Mouse (Mus musculus): Measurements from ENCODE around the gene Prpf8.

Prpf8 gene

DNA sequence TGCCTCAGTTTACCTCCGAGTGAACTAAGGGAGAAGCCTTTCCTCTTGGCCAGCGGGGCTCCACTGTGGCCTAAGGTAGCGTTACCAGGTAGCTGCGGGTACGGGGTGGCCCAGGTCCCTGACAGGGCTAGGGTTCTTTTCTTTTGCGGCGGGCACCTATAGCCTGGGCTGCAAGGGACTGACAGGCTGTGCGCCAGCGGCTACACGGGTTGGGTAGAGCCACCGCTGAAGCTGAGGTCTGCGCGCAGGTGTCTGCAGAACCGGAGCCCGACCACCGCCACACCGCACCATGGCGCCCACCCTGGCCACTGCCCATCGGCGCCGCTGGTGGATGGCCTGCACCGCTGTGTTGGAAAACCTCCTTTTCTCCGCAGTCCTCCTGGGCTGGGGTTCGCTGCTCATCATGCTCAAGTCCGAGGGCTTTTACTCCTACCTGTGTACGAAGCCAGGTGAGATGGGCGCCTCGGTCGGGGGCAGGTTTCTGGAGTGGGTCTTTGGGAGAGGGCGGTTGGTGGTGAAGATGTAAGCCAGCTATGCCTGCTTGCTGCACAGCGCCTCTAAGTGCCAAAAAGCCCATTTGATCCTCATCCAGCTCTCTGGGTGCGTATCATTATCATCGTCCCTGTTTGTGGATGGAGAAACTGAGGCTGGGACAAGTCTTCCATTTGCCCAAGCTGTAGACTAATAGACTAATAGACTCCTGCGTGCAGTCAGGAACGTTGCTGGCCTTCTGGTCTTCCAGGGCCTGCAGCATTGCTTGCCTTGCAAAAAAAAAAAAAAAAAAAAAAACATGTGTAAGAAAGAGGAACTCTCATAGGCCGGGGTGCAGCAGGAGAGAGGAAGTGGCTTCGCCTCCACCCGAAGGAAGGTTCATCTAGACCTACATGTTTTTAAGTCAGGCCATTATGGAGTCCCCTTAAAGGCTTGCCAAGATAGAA is 46.0 kb downstream of the Prpf8 start:
- no peak for DNase-seq (ENCODE audit: extremely low spot score, low read depth, low spot score)

DNA sequence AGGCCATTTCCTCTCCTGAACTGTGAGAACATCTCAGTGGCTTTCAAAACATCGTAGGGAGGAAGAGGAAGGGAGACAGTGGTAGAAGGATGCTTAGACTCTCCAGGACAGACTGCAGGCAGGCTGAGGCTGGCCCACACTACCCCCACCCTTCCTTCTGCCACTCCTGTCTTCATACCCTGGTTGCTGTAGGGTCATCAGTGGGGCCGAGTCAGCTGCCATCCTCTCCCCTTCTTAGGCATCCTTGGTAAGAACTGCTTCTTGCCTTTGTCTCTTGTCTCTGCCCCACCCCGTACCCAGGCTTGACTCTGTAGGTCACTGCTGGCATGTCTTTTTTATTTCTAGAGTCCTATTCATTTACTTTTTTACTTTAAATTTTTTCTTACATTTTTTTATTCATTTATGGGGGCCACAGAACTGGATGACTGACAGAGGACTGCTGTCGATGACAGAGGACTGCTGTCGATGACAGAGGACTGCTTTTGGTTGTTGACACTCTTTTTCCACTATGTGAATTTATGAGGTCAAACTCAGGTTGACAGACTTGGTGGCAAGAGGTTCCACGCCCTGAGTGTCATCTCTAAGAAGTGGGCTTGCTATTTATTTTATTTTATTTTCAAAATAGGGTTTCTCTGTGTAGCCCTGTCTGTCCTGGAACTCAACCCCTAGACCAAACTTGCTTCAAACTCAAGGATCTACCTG is 46.8 kb downstream of the Prpf8 start:
- DNase-seq (ENCODE audit: extremely low spot score, low read depth, low spot score), result no peak

DNA sequence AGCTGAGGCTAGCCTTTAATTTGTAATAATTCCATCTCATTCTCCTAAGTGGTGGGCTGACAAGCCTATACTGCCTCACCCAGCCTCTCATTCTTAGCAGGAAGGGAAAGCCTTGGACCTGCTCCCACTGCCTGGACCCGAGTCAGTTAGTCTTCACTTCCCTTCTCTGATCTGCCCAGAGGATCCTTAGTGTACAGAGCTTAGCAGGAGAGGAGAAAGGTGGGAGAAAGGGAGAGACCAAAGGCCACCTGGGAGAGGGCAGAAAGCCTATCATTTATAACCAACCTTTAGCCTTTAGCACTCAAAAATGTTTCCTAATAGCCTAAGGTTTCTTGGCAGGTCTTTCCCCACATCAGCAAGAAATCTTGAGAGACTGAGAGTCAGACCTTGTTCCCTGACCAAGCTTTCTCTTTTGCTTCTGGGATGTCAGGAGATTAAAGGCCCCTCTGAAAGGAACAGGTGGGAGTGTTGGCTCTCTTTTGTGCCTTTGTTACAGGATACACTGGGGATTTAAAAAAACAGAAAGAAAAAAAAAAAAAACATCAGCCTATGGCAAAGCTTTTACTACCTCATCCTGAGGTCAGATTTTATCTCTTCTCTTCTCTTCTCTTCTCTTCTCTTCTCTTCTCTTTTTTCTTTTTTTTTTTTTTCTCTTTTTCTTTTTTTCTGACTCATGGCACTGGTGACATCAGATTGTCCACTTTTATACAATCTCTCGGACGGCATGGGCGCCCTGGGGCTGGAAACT is 47.8 kb downstream of the Prpf8 start:
- no peak for DNase-seq (ENCODE audit: extremely low spot score, low read depth, low spot score)

DNA sequence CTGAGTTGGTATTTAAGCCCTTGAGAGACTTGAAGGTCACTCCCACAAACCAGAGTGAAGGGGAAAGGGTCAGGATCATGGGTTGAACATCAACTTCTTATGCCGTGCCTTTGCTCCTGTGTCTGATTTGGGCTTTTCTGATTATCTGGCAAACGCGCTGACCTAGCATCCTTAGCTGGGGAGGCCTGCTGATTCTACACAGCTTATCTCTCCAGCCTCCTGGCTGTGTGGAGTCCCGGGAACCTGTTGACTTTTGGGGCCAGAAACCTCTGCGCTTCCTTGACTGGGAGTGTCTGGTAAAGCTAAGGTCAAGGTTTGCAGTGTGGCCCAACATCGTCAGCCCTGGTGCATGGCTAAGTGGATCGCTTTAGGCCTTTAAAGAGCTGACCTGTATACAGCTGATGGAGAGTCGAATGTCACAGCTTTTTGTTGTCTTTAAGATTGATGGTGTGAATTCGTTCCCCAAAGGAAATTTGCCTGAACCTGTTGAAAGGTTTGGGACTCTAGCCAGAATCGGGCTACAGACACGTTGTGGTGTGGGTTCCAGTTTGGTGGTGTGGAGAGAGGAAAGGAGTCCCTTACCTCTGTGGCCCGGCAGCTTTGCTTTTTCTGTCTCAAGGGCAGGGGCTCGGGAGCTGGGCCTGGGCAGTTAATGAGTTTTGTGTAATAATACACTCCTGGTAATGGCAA is 48.6 kb downstream of the Prpf8 start:
- DNase-seq (ENCODE audit: extremely low spot score, low read depth, low spot score), result no peak

DNA sequence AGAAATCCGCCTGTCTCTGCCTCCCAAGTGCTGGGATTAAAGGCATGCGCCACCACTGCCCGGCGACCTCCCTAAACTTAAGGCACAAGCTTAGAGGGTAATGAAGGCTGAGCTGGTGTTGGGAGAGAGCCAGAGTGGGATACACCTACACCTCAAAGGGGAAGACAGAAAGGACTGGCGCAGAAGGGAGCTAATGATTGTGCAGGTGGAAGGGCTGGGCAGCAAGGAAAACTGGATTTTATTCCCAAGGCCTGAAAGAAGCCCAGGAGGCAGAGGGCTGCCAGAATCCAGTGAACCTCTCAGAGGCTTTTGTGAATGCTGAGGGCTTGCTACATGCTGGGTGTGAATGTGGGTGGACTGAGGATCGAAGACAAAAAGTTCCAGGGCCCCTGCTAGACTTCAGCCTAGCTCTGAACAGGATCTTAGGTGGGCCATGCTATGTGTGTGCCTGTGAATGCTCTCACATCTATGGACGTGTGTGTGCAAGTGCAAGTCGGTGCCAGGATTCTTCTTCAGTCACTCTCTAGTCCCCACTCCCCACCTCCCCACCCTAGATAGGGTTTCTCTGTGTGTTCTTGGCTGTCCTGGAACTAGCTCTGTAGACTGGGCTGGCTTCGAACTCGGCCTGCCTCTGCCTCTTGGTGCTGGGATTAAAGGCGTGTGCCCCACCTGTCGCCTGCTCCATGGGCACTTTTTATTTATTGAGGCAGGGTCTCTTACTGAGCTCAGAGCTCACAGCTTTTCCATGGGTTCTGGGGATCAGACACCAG is 49.8 kb downstream of the Prpf8 start:
- DNase-seq (ENCODE audit: extremely low spot score, low read depth, low spot score), result no peak

DNA sequence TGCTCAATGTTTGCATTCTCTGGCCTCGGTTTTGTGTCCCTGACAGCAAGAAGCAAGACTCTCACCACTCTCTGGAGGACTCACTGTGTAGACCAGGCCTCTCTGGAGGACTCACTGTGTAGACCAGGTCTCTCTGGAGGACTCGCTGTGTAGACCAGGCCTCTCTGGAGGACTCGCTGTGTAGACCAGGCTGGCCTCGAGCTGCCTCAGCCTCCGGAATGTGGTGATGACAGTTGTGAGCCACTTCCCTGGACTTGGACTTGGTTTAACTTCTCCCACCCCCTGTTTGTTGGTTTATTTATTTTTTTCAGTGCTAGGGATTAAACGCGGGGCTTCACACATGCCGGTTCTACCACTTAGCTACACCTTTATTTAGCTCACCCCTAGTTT is 50.4 kb downstream of the Prpf8 start:
- no peak for DNase-seq (ENCODE audit: extremely low spot score, low read depth, low spot score)

DNA sequence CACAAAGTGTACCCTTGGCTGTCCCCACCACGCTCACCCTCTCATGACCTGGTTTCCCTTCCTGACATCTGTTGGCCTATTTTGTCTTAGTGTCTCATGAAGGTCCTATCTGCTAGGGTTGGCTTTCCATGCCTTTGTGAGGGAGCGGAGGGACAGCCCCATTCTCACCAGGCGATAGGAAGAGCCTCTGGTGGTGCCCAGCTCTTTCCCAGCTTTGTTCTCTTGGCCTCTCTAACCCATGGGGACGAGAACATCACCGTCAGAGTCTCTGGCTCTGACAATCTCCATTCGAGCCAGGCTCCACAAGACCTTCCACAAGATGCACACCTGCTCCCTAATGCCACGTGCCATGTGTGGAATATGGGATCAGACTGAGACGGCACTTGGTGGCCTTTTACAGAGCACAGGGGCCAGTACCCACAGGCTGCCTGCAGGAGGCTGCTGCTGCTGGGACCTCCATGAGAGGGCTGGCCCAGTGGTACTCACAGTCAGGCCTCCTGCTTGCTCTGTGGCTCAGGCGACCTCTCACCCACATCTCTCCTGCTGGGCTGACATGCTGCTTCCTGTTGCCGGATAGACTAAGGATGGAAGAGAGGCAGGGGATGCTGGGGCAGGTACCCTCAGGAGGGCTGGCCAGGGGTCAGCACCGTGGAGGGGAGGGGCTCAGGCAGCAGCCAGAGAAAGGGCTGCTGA is 51.0 kb downstream of the Prpf8 start:
- DNase-seq (ENCODE audit: extremely low spot score, low read depth, low spot score), result no peak

DNA sequence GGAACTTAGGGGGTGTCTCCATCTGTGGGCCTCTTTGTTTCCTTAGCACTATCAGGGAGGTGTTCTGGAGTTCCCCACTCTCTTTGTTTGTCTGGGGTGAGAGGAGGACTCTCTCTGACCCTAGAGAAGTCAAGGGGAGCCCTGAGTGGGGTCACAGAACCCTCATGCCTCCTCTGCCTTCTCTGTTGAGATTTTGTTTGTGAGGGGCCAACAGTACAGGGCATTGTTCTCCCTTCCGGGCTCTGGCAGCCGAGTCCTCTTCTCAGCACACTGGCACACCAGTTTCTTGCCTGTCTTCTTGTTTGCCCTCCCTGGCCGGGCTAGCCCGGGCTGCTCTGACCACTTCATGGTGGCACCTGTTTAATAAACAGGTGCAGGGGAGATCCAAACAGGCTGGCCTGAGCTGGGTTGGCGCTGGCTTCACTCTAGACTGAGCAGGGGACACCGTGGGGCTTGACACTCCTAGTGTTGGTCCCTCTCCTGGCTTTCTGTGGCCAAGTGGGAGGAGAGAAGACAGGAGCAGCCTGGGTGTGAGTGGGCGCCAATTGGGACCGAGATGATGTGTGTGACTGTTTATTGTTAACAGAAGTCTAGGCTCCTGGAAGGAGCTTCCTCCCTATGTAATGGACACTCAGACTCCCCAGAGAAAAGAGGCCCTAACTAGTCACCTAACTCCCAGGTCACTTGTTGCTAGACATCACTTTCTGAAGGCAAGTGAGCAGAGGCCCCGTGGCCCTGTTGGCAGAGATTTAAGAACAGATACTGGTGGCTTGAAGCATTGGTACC is 51.8 kb downstream of the Prpf8 start:
- no peak for DNase-seq (ENCODE audit: extremely low spot score, low read depth, low spot score)

DNA sequence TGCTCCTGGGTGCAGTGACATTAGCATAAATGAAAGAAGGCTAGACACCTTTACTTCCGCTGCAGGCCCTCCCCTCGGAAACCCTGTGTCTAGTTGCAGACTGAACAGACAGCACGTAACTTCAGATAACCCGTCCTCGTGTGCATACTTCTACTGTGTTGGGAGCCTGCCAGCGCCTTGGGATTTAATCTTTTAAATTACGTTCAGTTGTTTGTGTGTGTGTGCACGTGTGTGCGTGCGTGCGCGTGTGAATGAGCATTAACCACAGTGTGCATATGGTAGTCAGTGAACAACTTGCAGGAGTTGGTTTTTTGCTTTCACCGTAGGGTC is 52.3 kb downstream of the Prpf8 start:
- no peak for DNase-seq (ENCODE audit: extremely low spot score, low read depth, low spot score)

DNA sequence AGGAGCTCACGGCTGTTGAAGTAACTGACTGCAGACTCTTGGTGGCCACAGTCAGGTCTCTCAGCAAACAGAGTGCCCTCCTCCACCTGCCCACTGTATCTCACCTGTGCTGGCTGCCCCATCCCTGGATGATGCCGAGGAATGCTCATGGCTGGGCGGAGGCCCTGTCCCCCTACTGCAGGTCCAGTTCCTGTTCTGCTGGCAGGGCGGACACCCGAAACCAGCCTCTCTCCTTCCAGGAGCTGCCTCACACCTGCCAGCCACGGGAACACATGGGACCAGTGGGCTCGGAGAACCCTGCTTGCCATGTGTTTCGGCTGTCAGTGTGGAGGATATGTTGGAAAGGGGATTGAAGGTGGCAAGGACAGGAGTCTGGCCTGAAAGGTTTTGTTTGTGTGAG is 53.6 kb downstream of the Prpf8 start:
- DNase-seq (ENCODE audit: extremely low spot score, low read depth, low spot score), result no peak

DNA sequence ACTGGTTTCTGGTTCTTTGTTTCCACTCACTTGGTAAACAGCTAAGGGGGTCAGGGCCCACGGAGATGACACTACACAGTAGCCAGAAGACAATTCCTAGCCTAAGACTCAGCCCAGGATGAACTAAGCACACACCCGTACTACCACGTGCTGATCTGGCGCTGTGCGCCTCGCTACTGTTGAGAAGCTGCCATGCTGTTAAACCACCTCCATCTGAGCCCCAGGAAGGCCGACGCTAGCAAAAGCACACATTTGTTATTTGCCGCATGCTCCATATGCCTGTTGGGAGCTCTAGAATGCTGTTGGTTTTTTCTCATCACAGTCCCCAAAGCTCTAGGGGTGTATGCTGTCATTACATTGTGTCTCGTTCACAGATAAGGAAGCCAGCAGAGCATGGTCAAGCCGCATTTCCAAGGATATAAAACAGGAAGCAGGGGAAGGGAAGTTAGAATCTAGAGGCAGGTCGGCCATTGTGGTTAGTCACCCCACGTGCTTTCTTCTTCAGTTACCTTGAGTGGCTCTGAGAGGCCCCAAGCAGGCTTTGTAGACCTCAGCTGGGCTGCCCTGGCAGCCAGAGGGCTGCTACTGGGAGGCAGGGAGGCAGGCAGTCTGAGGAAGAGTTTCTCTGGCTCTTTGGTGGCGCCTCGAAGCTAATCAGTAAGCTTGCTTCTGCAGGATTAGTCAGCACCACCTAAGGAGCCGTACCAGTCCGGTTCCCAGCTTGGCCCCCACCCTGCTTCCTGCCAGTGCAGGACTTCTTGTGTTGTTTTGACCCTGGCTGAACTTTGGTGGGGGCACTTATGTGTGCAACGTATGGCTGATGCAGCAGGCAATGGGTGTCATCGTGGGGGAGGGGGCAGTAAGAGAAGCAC is 54.3 kb downstream of the Prpf8 start:
- DNase-seq (ENCODE audit: extremely low spot score, low read depth, low spot score), result no peak

DNA sequence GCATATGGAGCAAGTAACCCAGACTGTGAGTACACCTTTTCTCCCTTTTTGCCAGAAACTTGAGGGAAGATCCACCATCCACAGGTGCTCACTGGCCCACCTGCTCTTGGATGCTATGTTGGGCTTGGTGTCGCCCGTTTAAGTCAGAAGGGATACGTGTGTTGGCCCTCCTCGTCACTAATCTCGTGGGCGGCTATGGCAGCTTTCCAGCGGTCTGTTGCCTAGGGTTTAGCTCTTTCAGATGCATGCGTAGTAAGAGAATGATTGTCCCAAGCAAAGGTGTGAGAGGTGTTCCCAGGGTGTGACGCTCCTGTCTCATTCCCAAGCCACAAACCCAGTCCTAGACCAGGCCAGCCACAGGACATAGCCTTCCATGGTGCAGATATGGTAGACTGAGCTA is 58.1 kb downstream of the Prpf8 start:
- no peak for DNase-seq (ENCODE audit: extremely low spot score, low read depth, low spot score)

DNA sequence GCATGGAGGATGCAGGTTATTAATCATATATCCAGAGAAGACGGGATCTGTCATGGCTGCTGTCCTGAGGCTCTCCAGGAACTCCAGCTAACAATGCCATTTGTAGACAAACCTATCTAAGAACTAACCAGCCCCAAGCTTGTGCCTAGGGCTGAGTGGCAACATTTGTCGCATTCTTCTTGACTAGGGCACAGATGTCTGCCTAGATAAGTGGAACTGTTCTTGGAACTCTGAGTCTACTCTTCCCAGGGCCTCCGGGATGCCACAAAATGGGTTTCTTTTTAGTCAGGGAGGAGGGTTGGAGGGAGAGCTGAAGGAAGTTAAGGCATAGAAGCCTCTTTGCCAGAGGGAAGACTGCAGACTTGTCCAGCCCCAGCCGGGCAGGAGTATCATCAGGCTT is 59.4 kb downstream of the Prpf8 start:
- no peak for DNase-seq (ENCODE audit: extremely low spot score, low read depth, low spot score)

DNA sequence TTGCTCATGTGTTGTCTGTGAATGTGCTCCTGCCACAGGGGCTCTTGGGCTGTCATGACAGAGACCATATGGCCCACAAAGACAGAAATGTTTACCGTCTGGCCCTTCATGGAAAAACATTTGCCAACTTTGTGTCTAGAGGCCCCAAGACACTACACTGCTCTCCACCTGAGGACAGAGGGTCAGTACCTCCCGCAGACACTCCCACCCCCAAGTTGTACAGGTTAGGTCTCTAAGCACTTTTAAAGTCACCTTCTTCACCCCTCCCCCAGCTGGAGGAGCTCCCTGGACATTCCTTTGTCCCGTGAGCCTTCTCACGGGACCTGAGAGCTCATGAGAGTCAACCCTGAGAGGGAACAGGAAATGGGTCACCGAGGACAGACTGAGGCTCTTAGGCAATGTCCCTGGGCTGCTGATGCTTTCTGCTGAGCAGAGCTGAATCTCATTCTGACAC is 63.1 kb downstream of the Prpf8 start:
- no peak for DNase-seq (ENCODE audit: extremely low spot score, low read depth, low spot score)

DNA sequence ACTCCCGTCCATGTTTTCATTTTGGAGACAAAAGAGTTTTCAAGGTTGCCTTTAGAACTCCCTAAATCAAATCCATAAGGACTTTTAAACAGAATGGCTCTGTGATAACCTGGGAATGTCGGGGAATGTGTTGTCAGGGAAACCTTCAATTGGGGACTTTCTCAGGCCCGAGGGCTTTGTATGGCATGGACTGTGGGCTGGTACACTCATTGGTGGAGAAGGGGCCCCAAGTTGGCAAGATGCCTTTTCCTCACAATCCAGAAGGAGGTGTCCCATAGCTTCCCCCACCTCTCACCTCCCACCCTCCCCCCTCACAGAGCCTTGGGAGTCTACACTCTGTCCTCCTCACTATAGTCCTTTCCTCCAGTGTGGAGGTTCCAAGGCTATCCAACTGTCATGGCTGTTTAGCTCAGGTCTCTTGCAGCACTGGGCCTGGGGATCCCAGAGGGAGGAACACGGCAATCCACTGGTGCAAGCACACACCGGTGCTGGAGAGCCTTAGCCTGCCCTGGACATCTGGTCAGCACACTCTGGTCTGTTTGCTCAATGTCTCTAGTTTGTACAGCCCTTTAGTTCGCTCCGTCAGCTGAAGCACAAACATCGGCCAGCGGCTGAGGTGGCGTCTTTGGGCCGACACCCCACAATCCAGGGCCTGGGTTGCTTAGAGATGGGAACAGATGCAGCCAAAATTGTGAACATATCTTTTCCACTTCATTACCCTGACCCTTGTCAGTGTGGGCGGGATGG is 63.8 kb downstream of the Prpf8 start:
- DNase-seq (ENCODE audit: extremely low spot score, low read depth, low spot score), result no peak

DNA sequence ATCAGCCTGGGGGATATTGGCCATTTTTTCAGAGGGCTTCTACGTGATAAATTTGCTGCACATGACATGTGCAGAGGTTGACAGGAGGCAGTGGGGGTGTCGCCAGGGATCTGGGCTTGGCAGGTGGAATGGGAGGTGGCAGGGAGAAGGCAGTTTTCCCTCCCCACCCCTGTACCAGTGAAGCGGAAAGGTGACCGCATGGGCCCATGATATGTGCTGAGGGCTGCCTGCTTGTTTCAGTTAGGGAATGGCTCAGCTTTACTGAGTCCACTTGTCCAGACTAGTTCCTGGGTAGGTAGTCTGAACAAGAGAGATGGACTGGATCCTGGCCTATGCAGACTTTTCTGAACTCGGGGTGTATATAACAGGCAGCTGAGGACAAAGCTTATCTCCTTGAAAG is 64.7 kb downstream of the Prpf8 start:
- no peak for DNase-seq (ENCODE audit: extremely low spot score, low read depth, low spot score)

DNA sequence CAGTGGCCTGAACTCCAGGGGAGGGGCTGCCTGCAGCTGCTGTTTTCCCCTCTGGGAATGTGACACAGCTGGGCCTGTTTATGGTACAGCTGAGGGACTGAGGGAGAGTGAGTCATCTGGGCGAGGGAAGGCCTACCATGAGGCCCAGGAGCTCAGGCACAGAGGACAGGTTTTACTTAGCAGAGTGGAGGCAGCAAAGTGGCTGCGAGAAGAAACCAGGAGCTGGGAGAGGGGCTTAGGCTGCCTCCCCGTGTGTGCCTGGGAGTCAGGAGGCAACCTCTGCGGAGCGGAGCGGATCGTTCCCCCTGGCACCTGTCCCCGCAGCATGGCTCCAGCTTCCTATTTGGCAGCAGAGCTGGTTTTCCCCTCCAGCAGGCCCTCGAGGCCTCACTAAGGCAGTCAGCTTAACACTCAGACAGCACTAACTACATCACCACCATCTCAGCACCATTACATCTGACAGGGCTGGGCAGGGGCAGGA is 65.4 kb downstream of the Prpf8 start:
- DNase-seq (ENCODE audit: extremely low spot score, low read depth, low spot score), result no peak

All from hindlimb bud, embryonic 11.5 days (tissue).